Mouse (Mus musculus): Measurements from ENCODE around the gene OR5BS1P. TPM values are rescaled to one million over a fixed set of nuclear protein-coding genes. Genes with fewer than 3 reads are reported as not detected.

The OR5BS1P gene
- polyA plus RNA-seq, 1 experiment from 2014 or later, result not detected

DNA sequence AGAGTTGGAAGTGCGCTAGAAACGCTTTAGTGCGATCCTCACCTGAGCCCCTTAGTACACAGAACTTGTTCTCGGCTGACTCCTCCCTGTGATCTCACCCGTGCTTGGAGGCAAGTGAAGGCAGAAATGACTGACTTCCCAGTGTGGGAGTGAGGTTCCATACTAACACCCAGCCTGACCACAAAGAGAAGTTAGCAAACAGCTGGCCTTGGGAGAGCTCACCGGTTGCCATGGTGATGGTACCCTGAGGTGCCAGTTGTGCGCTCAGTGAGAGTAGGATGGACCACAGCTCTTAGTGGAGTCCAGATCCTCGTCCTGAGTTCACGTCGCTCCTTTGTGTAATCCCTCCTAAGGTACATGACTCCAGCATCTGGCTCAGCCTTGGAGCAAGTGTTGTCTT, 5.3 kb downstream of the OR5BS1P start:
- no peak for ATAC-seq
- WGBS, result 84% methylated on average over 10 of the region's 10 CpGs
- no peaks in the 10 kb centered on the region for H3K9me3 ChIP-seq (ENCODE audit: control insufficient read depth, low read length)

DNA sequence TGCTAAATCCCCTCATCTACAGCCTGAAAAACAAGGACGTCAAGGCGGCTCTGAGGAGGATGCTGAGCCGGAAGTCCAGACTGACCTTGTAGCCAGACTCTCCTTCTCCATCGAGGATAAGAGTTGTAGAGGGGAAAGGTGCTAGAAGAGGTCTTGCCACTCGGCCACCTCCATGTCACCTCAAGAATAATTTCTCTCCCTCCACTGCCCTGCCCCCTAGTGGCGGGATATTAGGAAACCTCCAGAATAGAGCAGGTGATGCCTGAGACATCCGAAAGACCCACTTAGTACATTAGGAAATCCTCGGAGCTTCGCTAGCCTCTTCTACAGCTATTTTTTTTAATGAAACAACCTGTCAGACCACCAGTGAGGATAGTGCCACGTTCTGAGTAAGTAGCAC, 5.7 kb downstream of the OR5BS1P start:
- H3K36me3 ChIP-seq (ENCODE audit: control insufficient read depth, insufficient read depth), result no peaks in the 10 kb centered on the region
- H3K4me1 ChIP-seq (replicated peaks; ENCODE audit: control insufficient read depth, insufficient read depth, low read length), result no peaks in the 10 kb centered on the region
- no peak for ATAC-seq
- no peak overlapping the region for H3K4me3 ChIP-seq (replicated peaks; ENCODE audit: low read length)
- WGBS, result 57% methylated on average over 10 of the region's 10 CpGs
- H3K9me3 ChIP-seq (ENCODE audit: control insufficient read depth, low read length), result no peaks in the 10 kb centered on the region
- H3K9ac ChIP-seq (replicated peaks; ENCODE audit: low read depth, low read length), result no peak overlapping the region
- H3K27me3 ChIP-seq (replicated peaks; ENCODE audit: control insufficient read depth, insufficient read depth, low read length), result no peaks in the 10 kb centered on the region
- no peak overlapping the region for H3K27ac ChIP-seq (ENCODE audit: low read length)
- H3K4me2 ChIP-seq (ENCODE audit: low read length), result no peak overlapping the region

More for the DNA sequence above, 5.3 kb downstream of the OR5BS1P start:
- H3K4me3 ChIP-seq (replicated peaks; ENCODE audit: low read length), result no peak overlapping the region
- no peak overlapping the region for H3K4me2 ChIP-seq (ENCODE audit: low read length)
- no peaks in the 10 kb centered on the region for H3K4me1 ChIP-seq (replicated peaks; ENCODE audit: control insufficient read depth, insufficient read depth, low read length)
- H3K36me3 ChIP-seq (ENCODE audit: control insufficient read depth, insufficient read depth), result no peaks in the 10 kb centered on the region
- H3K9ac ChIP-seq (replicated peaks; ENCODE audit: low read depth, low read length), result no peak overlapping the region
- H3K27me3 ChIP-seq (replicated peaks; ENCODE audit: control insufficient read depth, insufficient read depth, low read length), result no peaks in the 10 kb centered on the region
- no peak overlapping the region for H3K27ac ChIP-seq (ENCODE audit: low read length)

DNA sequence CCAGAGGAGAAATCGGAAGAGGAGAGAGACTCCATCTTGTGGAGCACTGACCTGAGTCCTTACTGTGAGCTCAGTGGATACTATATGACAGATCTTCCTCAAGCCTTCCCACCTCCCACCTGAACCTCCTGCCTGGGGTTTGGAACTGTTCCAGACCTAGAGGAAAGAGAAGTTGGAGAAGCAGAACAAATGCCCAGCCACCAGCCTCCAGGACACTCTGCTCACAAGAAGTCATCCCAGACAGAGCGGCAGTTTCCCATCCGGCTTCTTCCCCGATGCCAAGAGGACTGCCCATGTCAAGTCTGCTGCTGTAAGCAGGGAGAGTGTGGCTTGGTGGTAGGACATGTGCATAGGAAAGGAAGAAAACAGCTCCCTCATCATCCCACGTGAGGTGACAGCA, 6.6 kb downstream of the OR5BS1P start:
- no peaks in the 10 kb centered on the region for H3K4me1 ChIP-seq (replicated peaks; ENCODE audit: control insufficient read depth, insufficient read depth, low read length)
- H3K27me3 ChIP-seq (replicated peaks; ENCODE audit: control insufficient read depth, insufficient read depth, low read length), result no peaks in the 10 kb centered on the region
- no peak overlapping the region for H3K4me2 ChIP-seq (ENCODE audit: low read length)
- H3K36me3 ChIP-seq (ENCODE audit: control insufficient read depth, insufficient read depth), result no peaks in the 10 kb centered on the region
- no peaks in the 10 kb centered on the region for H3K9me3 ChIP-seq (ENCODE audit: control insufficient read depth, low read length)
- no peak for ATAC-seq
- H3K9ac ChIP-seq (replicated peaks; ENCODE audit: low read depth, low read length), result no peak overlapping the region
- H3K27ac ChIP-seq (ENCODE audit: low read length), result no peak overlapping the region
- 73% methylated on average over 5 of the region's 5 CpGs for WGBS
- H3K4me3 ChIP-seq (replicated peaks; ENCODE audit: low read length), result no peak overlapping the region

DNA sequence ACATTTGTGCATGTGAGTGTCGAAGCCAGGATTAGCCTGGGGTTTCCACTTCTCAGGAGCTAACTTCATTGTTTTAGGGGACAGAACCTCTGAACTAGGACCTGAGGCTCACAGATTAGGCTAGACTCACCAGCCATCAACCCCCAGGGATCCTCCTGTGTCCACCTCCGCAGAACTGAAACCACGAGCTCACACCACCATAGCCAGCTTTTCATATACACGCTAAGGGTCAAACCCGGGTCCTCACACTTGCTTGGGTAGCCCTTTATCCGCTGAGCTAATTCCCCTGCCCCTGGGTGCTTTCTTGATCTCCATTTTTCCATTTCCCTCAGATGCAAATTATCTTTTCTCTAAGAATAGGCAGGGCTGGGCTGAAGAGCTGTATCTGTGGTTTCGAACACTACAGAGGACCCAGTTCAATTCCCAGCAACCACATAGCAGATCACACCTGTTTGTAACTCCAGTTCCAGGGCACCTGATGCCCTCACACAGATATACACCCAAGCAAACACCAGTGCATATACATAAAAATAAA, 9.9 kb downstream of the OR5BS1P start:
- Histone ChIP-seq H3K27me3 (replicated peaks; ENCODE audit: control insufficient read depth, insufficient read depth, low read length) (no peaks in the 10 kb centered on the region), H3K4me3 (replicated peaks; ENCODE audit: low read length) (no peak overlapping the region), H3K9me3 (ENCODE audit: control insufficient read depth, low read length) (no peaks in the 10 kb centered on the region), H3K4me2 (ENCODE audit: low read length) (no peak overlapping the region), H3K36me3 (ENCODE audit: control insufficient read depth, insufficient read depth) (no peaks in the 10 kb centered on the region), H3K4me1 (replicated peaks; ENCODE audit: control insufficient read depth, insufficient read depth, low read length) (no peaks in the 10 kb centered on the region), H3K9ac (replicated peaks; ENCODE audit: low read depth, low read length) (no peak overlapping the region), H3K27ac (ENCODE audit: low read length) (no peak overlapping the region)
- ATAC-seq, result no peak
- 69% methylated on average over 7 of the region's 7 CpGs for WGBS

DNA sequence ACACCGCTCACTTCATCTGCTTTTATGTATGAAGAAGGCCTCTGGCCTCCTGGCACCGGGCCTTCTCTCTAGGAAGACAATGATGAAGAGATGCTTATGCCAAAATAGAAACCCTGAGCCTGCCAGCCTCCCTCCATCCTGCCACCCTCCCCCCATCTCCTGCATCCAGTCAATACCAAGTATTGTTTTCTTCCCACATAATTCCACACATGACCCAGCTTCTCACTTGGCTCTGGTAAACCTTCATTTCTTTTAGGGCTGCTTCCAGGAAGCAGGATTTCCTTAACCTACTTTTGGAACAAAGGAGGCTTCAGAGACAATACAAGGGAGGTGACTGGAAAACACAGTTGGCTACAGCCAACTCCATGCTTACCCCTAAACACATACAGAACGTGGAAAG, 13.0 kb downstream of the OR5BS1P start, which contains the start of gene Lalba:
Gene Lalba (minus strand): TSS at position 21 of the 400 bp plus-strand sequence.
- ATAC-seq, result no peak
- Histone ChIP-seq H3K9me3 (ENCODE audit: control insufficient read depth, low read length) (no peaks in the 10 kb centered on the region), H3K9ac (replicated peaks; ENCODE audit: low read depth, low read length) (no peak within 1 kb of the TSS), H3K4me3 (replicated peaks; ENCODE audit: low read length) (no peak within 1 kb of the TSS), H3K27ac (ENCODE audit: low read length) (no peak within 1 kb of the TSS), H3K27me3 (replicated peaks; ENCODE audit: control insufficient read depth, insufficient read depth, low read length) (no peaks in the 10 kb centered on the region), H3K4me2 (ENCODE audit: low read length) (no peak within 1 kb of the TSS), H3K36me3 (ENCODE audit: control insufficient read depth, insufficient read depth) (no peaks in the 10 kb centered on the region), H3K4me1 (replicated peaks; ENCODE audit: control insufficient read depth, insufficient read depth, low read length) (no peaks in the 10 kb centered on the region)
- 59% methylated on average over 3 of the region's 3 CpGs for WGBS

DNA sequence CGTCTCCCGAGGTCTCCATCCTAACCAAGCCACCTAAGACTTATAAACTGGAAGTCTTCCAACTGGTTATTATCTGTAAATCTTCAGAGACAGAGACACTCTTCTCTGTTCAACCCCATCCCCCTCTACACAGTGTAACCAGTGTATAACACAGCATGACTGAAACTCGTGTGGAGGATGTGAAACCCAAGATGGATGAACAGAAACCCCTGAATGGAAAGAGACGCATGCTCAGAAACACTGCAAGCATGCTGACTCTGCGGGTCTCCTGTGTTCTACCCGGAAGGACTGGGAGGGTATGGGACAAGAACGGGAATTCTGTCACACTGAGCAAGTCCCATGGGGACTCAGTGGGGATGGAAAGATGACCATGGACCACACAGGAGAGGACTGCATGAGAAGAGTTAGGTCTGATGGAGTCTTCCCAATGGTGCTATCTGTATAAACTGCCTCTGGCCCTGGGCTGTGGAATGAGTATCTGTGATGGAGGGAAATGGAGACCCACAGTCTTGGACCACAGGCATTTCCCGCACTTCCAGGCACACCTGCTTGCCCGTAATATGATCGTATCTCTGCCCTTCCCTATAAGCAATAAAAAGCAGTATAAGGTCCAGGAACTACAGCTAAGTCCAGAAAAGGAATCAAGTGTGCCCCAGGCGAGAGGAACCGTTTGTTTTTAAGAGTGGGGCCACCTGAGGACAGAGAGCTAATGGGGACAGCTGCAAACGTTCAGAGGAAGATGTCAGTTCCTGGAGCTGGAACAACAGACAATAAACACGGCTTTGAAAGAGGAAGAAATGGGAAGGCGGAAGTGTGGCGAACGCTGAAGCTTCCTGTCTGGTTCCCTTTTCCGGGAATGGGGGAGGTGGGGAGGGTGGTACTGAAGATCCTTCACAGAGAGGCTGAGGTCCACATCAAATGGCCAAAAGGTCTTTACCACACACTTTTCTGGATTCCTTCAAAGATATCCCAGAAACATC, 14.5 kb downstream of the OR5BS1P start:
- Histone ChIP-seq H3K36me3 (ENCODE audit: control insufficient read depth, insufficient read depth) (no peaks in the 10 kb centered on the region), H3K9ac (replicated peaks; ENCODE audit: low read depth, low read length) (no peak overlapping the region), H3K4me2 (ENCODE audit: low read length) (no peak overlapping the region), H3K4me1 (replicated peaks; ENCODE audit: control insufficient read depth, insufficient read depth, low read length) (no peaks in the 10 kb centered on the region), H3K27ac (ENCODE audit: low read length) (no peak overlapping the region), H3K4me3 (replicated peaks; ENCODE audit: low read length) (no peak overlapping the region), H3K9me3 (ENCODE audit: control insufficient read depth, low read length) (no peaks in the 10 kb centered on the region), H3K27me3 (replicated peaks; ENCODE audit: control insufficient read depth, insufficient read depth, low read length) (no peaks in the 10 kb centered on the region)
- 86% methylated on average over 18 of the region's 18 CpGs for WGBS
- ATAC-seq, result no peak

DNA sequence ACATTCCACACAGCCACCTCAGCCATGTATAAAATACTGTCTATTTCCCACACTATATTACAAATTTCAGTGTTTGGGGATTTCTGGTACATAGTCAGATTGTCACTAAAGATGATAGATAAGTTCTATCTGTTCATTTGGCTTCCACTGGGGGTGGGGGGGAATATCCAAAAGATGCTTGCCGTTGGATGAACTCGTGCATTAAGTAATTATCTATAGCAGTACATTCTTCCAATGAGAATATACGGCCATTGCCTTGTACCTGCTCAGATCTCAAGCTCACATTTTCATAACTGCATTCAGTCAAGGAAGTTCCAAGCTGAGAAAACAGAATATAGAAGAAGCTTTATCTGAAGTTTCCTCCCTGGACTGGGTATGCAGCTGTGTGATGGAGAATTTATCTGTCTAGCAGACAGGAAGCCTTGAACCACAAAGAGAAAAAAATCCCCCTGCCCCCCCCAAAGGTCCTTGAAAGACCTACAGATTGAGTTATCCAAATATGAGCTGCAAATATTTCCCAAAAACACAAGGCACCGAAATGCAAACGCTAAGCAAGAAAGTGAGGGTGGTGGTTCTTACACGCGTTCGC, 16.8 kb downstream of the OR5BS1P start:
- Histone ChIP-seq H3K36me3 (ENCODE audit: control insufficient read depth, insufficient read depth) (no peaks in the 10 kb centered on the region), H3K9me3 (ENCODE audit: control insufficient read depth, low read length) (no peaks in the 10 kb centered on the region), H3K9ac (replicated peaks; ENCODE audit: low read depth, low read length) (no peak overlapping the region), H3K27me3 (replicated peaks; ENCODE audit: control insufficient read depth, insufficient read depth, low read length) (no peaks in the 10 kb centered on the region), H3K27ac (ENCODE audit: low read length) (no peak overlapping the region), H3K4me1 (replicated peaks; ENCODE audit: control insufficient read depth, insufficient read depth, low read length) (no peaks in the 10 kb centered on the region), H3K4me2 (ENCODE audit: low read length) (no peak overlapping the region), H3K4me3 (replicated peaks; ENCODE audit: low read length) (no peak overlapping the region)
- no peak for ATAC-seq
- WGBS, result 95% methylated on average over 8 of the region's 8 CpGs

DNA sequence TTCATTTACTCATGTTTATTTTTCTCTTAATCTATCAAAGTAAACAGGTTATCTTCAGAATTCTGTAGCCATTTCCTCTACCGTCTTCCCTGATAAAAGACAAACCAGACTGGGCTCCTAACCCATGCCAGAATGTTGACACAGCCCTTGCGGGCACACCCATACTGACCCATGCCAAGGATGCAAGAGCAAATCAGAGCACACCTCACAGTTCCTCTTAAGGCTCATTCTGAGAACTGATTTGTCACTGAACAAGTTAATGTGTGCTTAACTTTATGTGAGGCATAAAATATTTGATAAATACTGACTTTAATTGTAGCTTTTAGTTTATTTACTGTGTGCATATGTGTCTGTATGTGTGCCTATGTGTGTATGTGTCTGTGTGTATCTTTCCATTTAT, 21.6 kb downstream of the OR5BS1P start:
- no peaks in the 10 kb centered on the region for H3K4me1 ChIP-seq (replicated peaks; ENCODE audit: control insufficient read depth, insufficient read depth, low read length)
- no peak for ATAC-seq
- H3K27ac ChIP-seq (ENCODE audit: low read length), result no peak overlapping the region
- WGBS, result 79% methylated on average over 2 of the region's 2 CpGs
- H3K9me3 ChIP-seq (ENCODE audit: control insufficient read depth, low read length), result no peaks in the 10 kb centered on the region
- no peaks in the 10 kb centered on the region for H3K27me3 ChIP-seq (replicated peaks; ENCODE audit: control insufficient read depth, insufficient read depth, low read length)
- no peak overlapping the region for H3K4me2 ChIP-seq (ENCODE audit: low read length)
- no peaks in the 10 kb centered on the region for H3K36me3 ChIP-seq (ENCODE audit: control insufficient read depth, insufficient read depth)
- no peak overlapping the region for H3K9ac ChIP-seq (replicated peaks; ENCODE audit: low read depth, low read length)
- no peak overlapping the region for H3K4me3 ChIP-seq (replicated peaks; ENCODE audit: low read length)

DNA sequence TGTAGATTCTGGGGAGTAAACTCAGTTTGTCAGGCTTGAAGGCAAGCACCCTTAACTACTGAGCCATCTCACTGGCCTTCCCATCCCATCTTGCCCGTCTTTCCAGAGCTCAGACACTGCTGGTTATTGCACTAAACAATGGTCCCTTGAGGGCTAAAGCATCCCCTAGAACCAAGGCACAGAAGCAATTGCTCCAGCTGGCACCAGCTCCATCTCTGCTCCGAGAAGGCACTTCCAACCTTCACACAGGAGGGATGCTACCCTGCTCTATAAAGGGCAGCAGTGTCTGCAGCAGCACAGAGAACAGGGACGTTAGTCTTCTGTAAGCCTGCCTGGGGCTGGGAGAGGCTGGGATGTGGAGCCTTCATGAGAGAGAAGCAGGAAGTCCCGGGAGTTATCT, 22.4 kb downstream of the OR5BS1P start, which contains the start of gene Olfr279:
Gene Olfr279 (plus strand): TSS at position 301 of the 400 bp plus-strand sequence.
- Histone ChIP-seq H3K4me1 (replicated peaks; ENCODE audit: control insufficient read depth, insufficient read depth, low read length) (no peaks in the 10 kb centered on the region), H3K27me3 (replicated peaks; ENCODE audit: control insufficient read depth, insufficient read depth, low read length) (no peaks in the 10 kb centered on the region), H3K9ac (replicated peaks; ENCODE audit: low read depth, low read length) (no peak within 1 kb of the TSS), H3K9me3 (ENCODE audit: control insufficient read depth, low read length) (no peaks in the 10 kb centered on the region), H3K36me3 (ENCODE audit: control insufficient read depth, insufficient read depth) (no peaks in the 10 kb centered on the region), H3K4me3 (replicated peaks; ENCODE audit: low read length) (no peak within 1 kb of the TSS), H3K4me2 (ENCODE audit: low read length) (no peak within 1 kb of the TSS), H3K27ac (ENCODE audit: low read length) (no peak within 1 kb of the TSS)
- WGBS, result 65% methylated on average over 4 of the region's 4 CpGs
- no peak for ATAC-seq

Data from forebrain, embryonic 16.5 days (tissue).